Mouse (Mus musculus) myocyte (in vitro differentiated cells): Measurements from ENCODE around the gene Foxm1.

Source experiments
- CEBPB ChIP-seq: IDR thresholded peaks from 2 replicates; pipeline ENCODE4 v1.6.1; 2011; ENCODE audit warnings: mild to moderate bottlenecking, moderate library complexity; ENCODE audit not compliant: poor library complexity, insufficient read depth, severe bottlenecking
- E2F4 ChIP-seq: IDR thresholded peaks from one replicate; pipeline ENCODE4 v1.6.1; 2011; ENCODE audit warnings: mild to moderate bottlenecking, control low read depth, moderate library complexity; ENCODE audit not compliant: insufficient read depth
- MAX ChIP-seq: IDR thresholded peaks from one replicate; pipeline ENCODE4 v1.6.1; 2011; ENCODE audit warnings: low read depth, mild to moderate bottlenecking, control low read depth
- MYOD1 ChIP-seq, 3 experiments: IDR thresholded peaks; one replicate each; pipeline ENCODE4 v1.6.1; 2011; ENCODE audit warnings: control low read depth in 2 of 3, low read depth in 2 of 3, mild to moderate bottlenecking in 2 of 3, moderate library complexity in 1 of 3; ENCODE audit not compliant: insufficient read length in 2 of 3, control insufficient read depth in 1 of 3
- MYOG ChIP-seq, 3 experiments: IDR thresholded peaks; one replicate each; pipeline ENCODE4 v1.6.1; 2011; ENCODE audit warnings: control low read depth in 2 of 3, low read depth in 2 of 3, mild to moderate bottlenecking in 2 of 3; ENCODE audit not compliant: insufficient read length in 2 of 3, control insufficient read depth in 1 of 3, insufficient read depth in 1 of 3
- POLR2A ChIP-seq: IDR thresholded peaks from one replicate; pipeline ENCODE4 v1.6.1; 2011; ENCODE audit warnings: low read depth, mild to moderate bottlenecking, control low read depth, moderate library complexity; ENCODE audit not compliant: insufficient read length
- POLR2AphosphoS2 ChIP-seq: IDR thresholded peaks from one replicate; pipeline ENCODE4 v1.6.1; 2011; ENCODE audit warnings: low read depth, control low read depth; ENCODE audit not compliant: insufficient read length
- REST ChIP-seq: IDR thresholded peaks from one replicate; pipeline ENCODE4 v1.6.1; 2011; ENCODE audit warnings: mild to moderate bottlenecking, control low read depth, moderate library complexity; ENCODE audit not compliant: insufficient read depth, insufficient read length
- SRF ChIP-seq: IDR thresholded peaks from one replicate; pipeline ENCODE4 v1.6.1; 2011; ENCODE audit warnings: low read depth; ENCODE audit not compliant: control insufficient read depth, insufficient read length
- TCF12 ChIP-seq: IDR thresholded peaks from one replicate; pipeline ENCODE4 v1.6.1; 2011; ENCODE audit warnings: mild to moderate bottlenecking, control low read depth; ENCODE audit not compliant: poor library complexity, insufficient read depth, severe bottlenecking
- USF1 ChIP-seq: IDR thresholded peaks from one replicate; pipeline ENCODE4 v1.6.1; 2011; ENCODE audit warnings: low read depth, mild to moderate bottlenecking, control low read depth, moderate library complexity

DNA sequence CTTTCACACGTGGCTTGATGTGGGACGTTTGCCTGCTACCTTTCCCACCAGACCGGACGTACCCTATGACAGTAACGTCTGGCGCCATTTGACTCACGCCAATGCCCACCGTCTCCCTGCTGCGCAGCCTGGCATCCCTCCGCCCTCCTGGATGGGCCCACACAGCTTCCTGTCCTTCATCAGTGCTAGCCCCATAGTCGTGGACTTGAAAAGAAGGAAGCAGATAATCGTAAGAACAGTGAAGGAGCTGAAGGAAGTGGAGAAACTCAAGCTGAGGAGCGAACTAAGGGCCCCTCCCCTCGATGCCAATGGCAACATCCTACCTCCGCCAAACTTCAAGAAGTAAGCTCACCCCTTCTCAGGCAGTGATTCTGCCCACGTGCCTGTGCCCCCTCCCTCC is 16.9 kb downstream of the Foxm1 start:
- TF ChIP-seq POLR2A (no peak), SRF (no peak), MAX (no peak), TCF12 (no peak), E2F4 (no peak), USF1 (no peak), REST (no peak), POLR2AphosphoS2 (no peak), MYOD1 (IDR thresholded peaks at IDR 0.05; ENCODE audit: control insufficient read depth in 1 of 3, insufficient read length in 2 of 3, low read depth in 2 of 3) (no peak), MYOG (IDR thresholded peaks at IDR 0.05; ENCODE audit: control insufficient read depth in 1 of 3, insufficient read depth in 1 of 3, insufficient read length in 2 of 3, low read depth in 2 of 3) (no peak), CEBPB (no peak)
